Mouse (Mus musculus): ENCODE data around the gene Dynlt3.
"Not testable (repeated sequence)": the region's sequence is repeated elsewhere in the genome, so short reads cannot be mapped to it uniquely, and the experiment has no call there.

Gene Dynlt3

DNA sequence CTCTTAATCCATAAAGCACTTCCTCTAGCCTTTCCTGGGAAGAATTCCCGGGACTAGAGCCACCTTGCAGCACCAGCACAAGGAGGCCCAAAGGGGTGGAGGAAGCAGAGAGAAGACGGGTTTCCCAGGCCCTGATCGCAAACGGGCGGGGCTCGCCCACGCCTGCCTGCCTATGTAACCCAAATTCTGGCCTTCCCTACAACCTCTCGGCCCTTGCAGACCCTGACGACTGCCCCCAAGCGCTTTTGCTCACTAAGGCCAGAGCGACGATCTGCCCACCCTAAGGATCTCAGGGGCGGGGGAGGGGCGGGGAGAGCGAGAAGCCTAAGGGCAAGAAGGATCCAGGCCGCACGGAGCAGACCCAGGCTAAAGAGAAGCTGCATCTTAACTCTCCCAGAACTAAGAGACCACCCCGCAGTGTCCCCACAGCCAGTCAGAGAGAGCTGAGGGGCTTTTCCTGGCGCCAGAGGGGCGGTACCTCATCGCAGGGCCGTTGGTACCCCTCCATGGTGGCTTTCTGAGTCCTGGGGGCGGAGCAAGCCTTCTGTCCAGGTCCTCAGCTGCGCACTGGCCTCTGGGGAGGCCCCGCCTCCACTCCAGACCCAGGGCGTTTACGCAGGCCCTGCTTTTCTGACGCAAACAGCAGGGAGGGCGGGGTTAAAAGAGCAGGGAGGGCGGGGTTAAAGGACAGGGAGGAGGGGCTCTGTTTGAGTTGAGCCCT, at the start of gene Dynlt3:
Gene Dynlt3 (minus strand): TSS at position 613 of the 721 bp plus-strand sequence.
- in situ Hi-C loops (cut with MboI) = loop anchor here (25.0 kb wide), 1 partner anchor 550 kb away; the partner anchor contains the start of gene Rpgr

DNA sequence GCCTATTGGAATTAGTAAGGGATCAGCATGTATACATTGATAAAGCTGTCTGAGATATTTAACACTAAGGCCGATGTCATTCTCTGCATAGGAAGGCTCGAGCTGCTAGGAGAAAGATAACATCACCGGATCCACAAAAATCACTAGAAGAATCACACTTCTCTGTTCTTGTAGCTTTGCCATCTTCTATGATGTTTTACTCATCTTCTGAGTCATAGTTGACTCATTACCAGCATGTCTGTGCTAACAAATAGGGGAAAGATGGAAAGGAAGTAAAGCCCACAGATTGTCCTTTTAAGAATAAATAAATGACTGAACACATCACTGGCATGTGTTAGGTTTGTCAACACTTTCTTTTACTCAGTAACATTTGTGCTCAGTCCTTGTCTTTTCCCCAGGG, 37.0 kb upstream of the Dynlt3 start:
- in situ Hi-C loops (cut with MboI) = no loop called here

DNA sequence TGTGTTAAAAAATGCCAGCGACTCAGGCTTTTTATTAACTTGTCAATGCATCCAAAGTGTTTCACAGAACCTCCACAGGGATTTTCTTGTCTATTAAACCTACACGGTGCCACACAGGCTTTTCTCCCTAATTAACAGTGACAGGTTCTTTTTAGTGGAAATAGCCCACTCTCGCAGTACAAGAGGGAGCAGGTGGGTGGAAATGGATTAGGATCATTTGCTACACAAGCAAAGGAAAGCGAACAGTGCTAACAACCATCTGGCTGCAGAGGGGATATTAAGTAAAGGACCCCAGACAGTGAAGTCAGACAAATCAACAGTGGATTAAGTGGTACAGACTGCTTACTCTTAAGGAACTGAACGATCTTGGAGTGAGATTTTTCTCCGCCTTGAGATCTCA, 33.2 kb upstream of the Dynlt3 start:
- in situ Hi-C loops (cut with MboI) = no loop called here

DNA sequence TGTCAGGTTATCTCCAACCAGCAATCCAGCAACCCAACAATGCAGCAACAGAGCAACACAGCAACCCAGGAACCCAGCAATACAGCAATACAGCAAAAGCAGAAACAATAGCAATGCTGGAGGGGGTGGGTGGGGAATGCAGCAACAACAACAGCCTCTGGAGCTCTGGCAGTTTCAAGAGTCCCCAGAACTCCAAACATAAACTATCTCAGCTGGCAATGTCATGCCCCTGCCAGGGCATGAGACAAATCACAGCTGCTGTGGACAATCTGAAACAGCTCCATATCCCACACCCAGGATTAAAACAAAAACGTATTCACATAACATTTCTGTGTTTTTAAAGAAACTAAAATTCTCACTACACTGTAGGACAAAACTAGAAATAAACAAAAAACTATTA, 9.2 kb upstream of the Dynlt3 start:
- in situ Hi-C loops (cut with MboI) = loop anchor here (25.0 kb wide), 1 partner anchor 540 kb away; the partner anchor contains the start of gene Rpgr

DNA sequence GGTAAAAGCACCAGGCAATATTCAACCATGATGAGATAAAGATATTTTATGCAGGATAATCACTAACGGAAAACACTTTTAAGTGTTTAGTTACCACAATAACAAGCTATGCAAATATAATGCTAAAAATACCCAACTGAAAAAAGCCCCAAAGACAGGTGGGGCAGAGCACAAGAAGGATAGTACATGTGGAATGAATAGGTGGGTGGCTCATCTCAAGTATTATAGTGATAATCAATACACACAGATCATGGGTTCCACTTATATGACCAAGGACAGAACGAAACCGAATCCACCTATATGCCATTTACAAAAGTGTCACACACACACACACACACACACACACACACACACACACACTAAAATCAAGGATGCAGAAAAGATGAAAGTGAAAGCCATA, 8.6 kb upstream of the Dynlt3 start:
- in situ Hi-C loops (cut with MboI) = loop anchor here (25.0 kb wide), 1 partner anchor 541 kb away; the partner anchor contains the start of gene Rpgr

DNA sequence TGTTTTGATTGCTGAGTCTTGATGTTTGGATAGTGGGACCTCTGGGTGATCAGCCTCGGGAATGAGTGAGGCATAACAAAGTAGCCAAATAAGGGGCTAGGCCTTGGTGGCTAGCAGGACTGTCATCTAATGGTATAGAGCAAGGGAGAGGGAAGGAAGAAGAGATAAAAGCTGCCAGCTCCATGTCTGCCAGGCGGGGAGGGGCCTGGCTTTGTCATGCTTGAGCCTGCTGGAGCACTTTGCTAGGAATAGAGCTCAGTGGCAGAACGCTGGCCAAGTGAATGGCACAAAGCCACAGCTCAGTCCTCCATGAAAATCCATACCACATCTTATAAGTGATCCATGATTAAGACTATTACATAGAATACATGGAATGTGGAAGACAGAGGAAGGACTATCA, 10.0 kb downstream of the Dynlt3 start:
- in situ Hi-C loops (cut with MboI) = loop anchor here (25.0 kb wide), 1 partner anchor 559 kb away; the partner anchor contains the start of gene Rpgr

DNA sequence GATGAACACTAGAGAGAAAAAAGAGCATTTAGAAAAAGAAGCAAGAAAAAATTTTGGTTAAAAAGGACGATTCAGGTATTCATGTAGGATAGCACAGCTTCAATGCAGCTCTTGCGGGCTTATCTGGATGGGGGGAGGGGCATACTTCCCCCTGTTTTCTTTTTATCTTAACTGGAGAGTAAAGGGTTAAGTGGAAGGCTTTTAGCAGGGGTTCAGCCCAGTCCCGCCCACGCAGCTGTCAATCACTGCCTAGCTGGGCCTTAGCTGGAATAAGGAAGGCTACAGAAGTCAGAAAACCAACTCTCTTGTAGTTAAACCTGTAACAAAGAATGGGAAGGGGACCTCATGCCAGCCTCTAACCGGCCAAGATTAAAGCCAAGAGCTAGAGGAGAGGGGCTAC, 22.2 kb downstream of the Dynlt3 start:
- in situ Hi-C loops (cut with MboI) = not testable (repeated sequence)

DNA sequence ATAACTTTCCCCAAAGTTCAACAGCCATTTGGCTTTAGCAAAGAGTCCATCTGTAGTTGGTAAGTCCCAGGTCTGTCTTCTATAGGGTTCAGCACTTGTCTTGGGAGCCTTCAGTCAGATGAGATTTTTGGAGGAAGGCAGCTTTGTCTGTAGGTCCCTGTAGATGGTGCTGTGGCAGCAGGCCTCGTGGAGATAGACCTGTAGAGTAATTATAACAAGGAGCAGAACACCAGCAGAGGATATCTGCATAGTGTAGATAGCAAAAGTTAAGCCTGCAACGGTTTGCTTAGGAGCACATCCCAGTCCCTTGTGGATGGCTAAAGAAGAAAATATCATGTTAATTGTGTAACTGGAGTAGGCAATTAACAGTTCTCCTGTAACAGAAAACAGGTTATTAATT, 22.7 kb downstream of the Dynlt3 start:
- in situ Hi-C loops (cut with MboI) = not testable (repeated sequence)

Data from mature B cell (primary cell).